Mouse (Mus musculus) cortical plate, adult 2 months (tissue): ENCODE measurements around the gene Maf.

ENCODE experiments used
- CTCF ChIP-seq: fragments of 200-500 bp; IDR thresholded peaks from 2 replicates; pipeline ENCODE4 v1.5.1; 2011; ENCODE audit warnings: mild to moderate bottlenecking, control low read depth, low read length; ENCODE audit not compliant: insufficient read depth; ENCODE audit errors: extremely low read depth
- POLR2A ChIP-seq: fragments of 200-500 bp; IDR thresholded peaks from 2 replicates; pipeline ENCODE4 v1.6.1; 2011; ENCODE audit warnings: mild to moderate bottlenecking, low read length, control low read depth; ENCODE audit not compliant: insufficient read depth; ENCODE audit errors: extremely low read depth

- TF ChIP-seq POLR2A = no peak
- TF ChIP-seq CTCF = no peak
These were observed 24.3 kb downstream of the Maf start for GRCm38 (mm10) chr8:115683309-115683708.
